Mouse (Mus musculus) stomach, embryonic 15.5 days (tissue): ENCODE results near the gene Pramef25. TPM values are rescaled to one million over a fixed set of nuclear protein-coding genes. Genes with fewer than 3 reads are reported as not detected.
"Not testable (repeated sequence)": the region's sequence is repeated elsewhere in the genome, so short reads cannot be mapped to it uniquely, and the experiment has no call there.

Source experiments
- ATAC-seq: fragments of 200-750 bp; cut with Nextera tagmentation; 2 replicates; pipeline ENCODE4 v1.8.0; 2017; ENCODE audit warnings: low read depth, moderate number of reproducible peaks, moderate TSS enrichment; ENCODE audit not compliant: insufficient read depth, low FRiP score
- H3K27ac ChIP-seq: fragments of 300-500 bp; sonication (generic); 2 replicates; pipeline ENCODE4 v1.5.1; 2015; ENCODE audit warnings: mild to moderate bottlenecking, inconsistent platforms
- H3K27me3 ChIP-seq: fragments of 300-500 bp; sonication (generic); replicated peaks from 2 replicates; pipeline ENCODE4 v1.6.1; 2015; ENCODE audit warnings: inconsistent platforms
- H3K36me3 ChIP-seq: fragments of 300-500 bp; sonication (generic); 2 replicates; pipeline ENCODE4 v1.6.1; 2015; ENCODE audit warnings: inconsistent platforms
- H3K4me1 ChIP-seq: fragments of 300-500 bp; sonication (generic); 2 replicates; pipeline ENCODE4 v1.6.1; 2015; ENCODE audit warnings: inconsistent platforms
- H3K4me2 ChIP-seq: fragments of 300-500 bp; sonication (generic); 2 replicates; pipeline ENCODE4 v1.6.1; 2015; ENCODE audit warnings: mild to moderate bottlenecking, inconsistent platforms
- H3K4me3 ChIP-seq: fragments of 300-500 bp; sonication (generic); replicated peaks from 2 replicates; pipeline ENCODE4 v1.5.1; 2015; ENCODE audit warnings: inconsistent platforms
- H3K9ac ChIP-seq: fragments of 300-500 bp; sonication (generic); 2 replicates; pipeline ENCODE4 v1.6.1; 2015; ENCODE audit warnings: inconsistent platforms
- H3K9me3 ChIP-seq: fragments of 300-500 bp; sonication (generic); 2 replicates; pipeline ENCODE4 v1.6.1; 2016; ENCODE audit warnings: inconsistent platforms
- WGBS: fragments of 180-500 bp; shearing (Covaris S2); methylation state at CpG from one replicate; pipeline ENCODE4 v1.1.7; 2015; 5-methylcytosine and 5-hydroxymethylcytosine counted together
- polyA plus RNA-seq: library from polyadenylated mRNA; unstranded; fragments of >200 nt; fragmentation: Nextera tagmentation; extraction: Ambion mirVana; gene quantifications from 2 replicates; pipeline ENCODE4 v1.2.1, GENCODE M21; 2015

Gene Pramef25
- polyA plus RNA-seq: not detected in 2 replicates

- not testable (repeated sequence) for ATAC-seq, H3K27me3 ChIP-seq, H3K9ac ChIP-seq, H3K4me3 ChIP-seq, H3K27ac ChIP-seq, H3K4me1 ChIP-seq, H3K36me3 ChIP-seq, H3K4me2 ChIP-seq, H3K9me3 ChIP-seq
- 85% methylated on average over 1 of the region's 1 CpGs for WGBS
Measured at GRCm38 (mm10) chr4:143950916-143951315, at the start of gene Pramef25. Pramef25 (minus strand) TSS chr4:143951016.

GRCm38 (mm10) chr4:143994269-143994668 lies 43.5 kb upstream of the Pramef25 start, which contains the start of gene Pramef17:
Pramef17 (minus strand) TSS chr4:143994369.
- not testable (repeated sequence) for H3K4me1 ChIP-seq, H3K9me3 ChIP-seq, H3K4me3 ChIP-seq, H3K27ac ChIP-seq, ATAC-seq, H3K36me3 ChIP-seq, H3K9ac ChIP-seq, H3K4me2 ChIP-seq, H3K27me3 ChIP-seq
- WGBS: 48% methylated on average over 3 of the region's 3 CpGs

- 94% methylated on average over 17 of the region's 17 CpGs for WGBS
- H3K9me3 ChIP-seq, H3K4me2 ChIP-seq, H3K9ac ChIP-seq, H3K27me3 ChIP-seq, H3K4me3 ChIP-seq, H3K4me1 ChIP-seq, H3K27ac ChIP-seq, ATAC-seq, H3K36me3 ChIP-seq: not testable (repeated sequence)
Measured at GRCm38 (mm10) chr4:143988126-143988525, 37.3 kb upstream of the Pramef25 start.

GRCm38 (mm10) chr4:143987475-143987941 lies 36.7 kb upstream of the Pramef25 start:
- ATAC-seq, H3K27me3 ChIP-seq, H3K36me3 ChIP-seq, H3K4me1 ChIP-seq, H3K4me3 ChIP-seq, H3K27ac ChIP-seq, H3K9ac ChIP-seq, H3K9me3 ChIP-seq, H3K4me2 ChIP-seq: not testable (repeated sequence)
- 86% methylated on average over 14 of the region's 17 CpGs for WGBS

- not testable (repeated sequence) for H3K27ac ChIP-seq, H3K27me3 ChIP-seq, H3K4me2 ChIP-seq, H3K4me3 ChIP-seq, H3K9ac ChIP-seq, H3K36me3 ChIP-seq, ATAC-seq, H3K4me1 ChIP-seq, H3K9me3 ChIP-seq
- WGBS: 82% methylated on average over 6 of the region's 9 CpGs
Measured at GRCm38 (mm10) chr4:143985733-143986132, 34.9 kb upstream of the Pramef25 start.

GRCm38 (mm10) chr4:143985165-143985564 lies 34.3 kb upstream of the Pramef25 start:
- WGBS: no CpG with 5 or more reads among the region's 7 CpGs
- not testable (repeated sequence) for H3K4me2 ChIP-seq, H3K9me3 ChIP-seq, H3K9ac ChIP-seq, H3K27me3 ChIP-seq, H3K27ac ChIP-seq, H3K4me3 ChIP-seq, H3K36me3 ChIP-seq, H3K4me1 ChIP-seq, ATAC-seq

- H3K9me3 ChIP-seq, ATAC-seq, H3K36me3 ChIP-seq, H3K4me1 ChIP-seq, H3K27me3 ChIP-seq, H3K4me3 ChIP-seq, H3K4me2 ChIP-seq, H3K9ac ChIP-seq, H3K27ac ChIP-seq: not testable (repeated sequence)
- WGBS: 50% methylated on average over 1 of the region's 1 CpGs
Measured at GRCm38 (mm10) chr4:143983446-143983845, 32.6 kb upstream of the Pramef25 start.

GRCm38 (mm10) chr4:143966850-143967249 lies 16.0 kb upstream of the Pramef25 start, which contains the start of gene Gm13101:
Gm13101 (minus strand) TSS chr4:143966950.
- H3K9ac ChIP-seq, H3K27ac ChIP-seq, ATAC-seq, H3K9me3 ChIP-seq, H3K4me3 ChIP-seq, H3K27me3 ChIP-seq, H3K36me3 ChIP-seq, H3K4me1 ChIP-seq, H3K4me2 ChIP-seq: not testable (repeated sequence)
- 44% methylated on average over 2 of the region's 2 CpGs for WGBS

- not testable (repeated sequence) for H3K4me3 ChIP-seq, H3K4me1 ChIP-seq, H3K9me3 ChIP-seq, H3K9ac ChIP-seq, H3K27ac ChIP-seq, ATAC-seq, H3K4me2 ChIP-seq, H3K27me3 ChIP-seq, H3K36me3 ChIP-seq
- WGBS: 90% methylated on average over 1 of the region's 1 CpGs
Measured at GRCm38 (mm10) chr4:143900280-143900679, 50.5 kb downstream of the Pramef25 start, which contains the start of gene Pramef6. Pramef6 (minus strand) TSS chr4:143900380.

Other genes with a start within 250 kb of the Pramef25 start
- not detected in 2 replicates for gene Gm13089, start 248.3 kb downstream of the Pramef25 start, polyA plus RNA-seq
- not detected in 2 replicates for gene Gm13078, start 231.6 kb downstream of the Pramef25 start, polyA plus RNA-seq
- not detected in 2 replicates for gene Gm13023, start 161.7 kb downstream of the Pramef25 start, polyA plus RNA-seq
- gene Gm13084, start 134.9 kb downstream of the Pramef25 start, polyA plus RNA-seq: not detected in 2 replicates
- not detected in 2 replicates for gene Gm13103, start 104.5 kb downstream of the Pramef25 start, polyA plus RNA-seq
- gene Pramef6, start 50.6 kb downstream of the Pramef25 start, polyA plus RNA-seq: not detected in 2 replicates
- gene Gm13101, start 15.9 kb upstream of the Pramef25 start, polyA plus RNA-seq: not detected in 2 replicates
- gene Pramef17, start 43.4 kb upstream of the Pramef25 start, polyA plus RNA-seq: not detected in 2 replicates
- not detected in 2 replicates for gene Pramel4, start 108.1 kb upstream of the Pramef25 start, polyA plus RNA-seq
- not detected in 2 replicates for gene Gm13102, start 155.5 kb upstream of the Pramef25 start, polyA plus RNA-seq
- not detected in 2 replicates for gene Oog3, start 211.6 kb upstream of the Pramef25 start, polyA plus RNA-seq
- gene Oog2, start 239.7 kb upstream of the Pramef25 start, polyA plus RNA-seq: not detected in 2 replicates